Mouse (Mus musculus) bone marrow macrophage, adult 2 months (primary cell): ENCODE measurements around the gene B4galt3. TPM values are rescaled to one million over a fixed set of nuclear protein-coding genes. Genes with fewer than 3 reads are reported as not detected.

ENCODE experiments used
- H3K27ac ChIP-seq: 2 replicates; pipeline ENCODE4 v1.5.1; 2012; ENCODE audit warnings: low read depth, low read length; ENCODE audit not compliant: insufficient read depth
- H3K4me1 ChIP-seq: 2 replicates; pipeline ENCODE4 v1.6.1; 2012; ENCODE audit warnings: low read length; ENCODE audit not compliant: control insufficient read depth, insufficient read depth
- H3K4me3 ChIP-seq: 2 replicates; pipeline ENCODE4 v1.5.1; 2012; ENCODE audit warnings: mild to moderate bottlenecking, low read length, moderate library complexity; ENCODE audit not compliant: insufficient read depth
- CTCF ChIP-seq: IDR thresholded peaks from 2 replicates; pipeline ENCODE4 v1.5.1; 2012; ENCODE audit warnings: low read depth, mild to moderate bottlenecking, low read length, moderate library complexity
- POLR2A ChIP-seq: IDR thresholded peaks from 2 replicates; pipeline ENCODE4 v1.6.1; 2012; ENCODE audit warnings: mild to moderate bottlenecking, low read depth, low read length, borderline replicate concordance
- polyA plus RNA-seq: library from polyadenylated mRNA; stranded (reverse); fragments of >200 nt; gene quantifications from 2 replicates; pipeline ENCODE4 v1.2.4, GENCODE M21; 2012; ENCODE audit not compliant: missing spikeins, insufficient read depth, insufficient read length

The B4galt3 gene
- polyA plus RNA-seq, 1 experiment, result 40.4 TPM

GRCm38 (mm10) chr1:171282086-171282805, 12.1 kb downstream of the B4galt3 start:
- Histone ChIP-seq H3K27ac (peak overlapping the region; percentile 85), H3K4me1 (peaks cover 35% of the 10 kb centered on the region), H3K4me3 (no peak overlapping the region)
- TF ChIP-seq CTCF, result no peak
- no peak for TF ChIP-seq POLR2A

DNA sequence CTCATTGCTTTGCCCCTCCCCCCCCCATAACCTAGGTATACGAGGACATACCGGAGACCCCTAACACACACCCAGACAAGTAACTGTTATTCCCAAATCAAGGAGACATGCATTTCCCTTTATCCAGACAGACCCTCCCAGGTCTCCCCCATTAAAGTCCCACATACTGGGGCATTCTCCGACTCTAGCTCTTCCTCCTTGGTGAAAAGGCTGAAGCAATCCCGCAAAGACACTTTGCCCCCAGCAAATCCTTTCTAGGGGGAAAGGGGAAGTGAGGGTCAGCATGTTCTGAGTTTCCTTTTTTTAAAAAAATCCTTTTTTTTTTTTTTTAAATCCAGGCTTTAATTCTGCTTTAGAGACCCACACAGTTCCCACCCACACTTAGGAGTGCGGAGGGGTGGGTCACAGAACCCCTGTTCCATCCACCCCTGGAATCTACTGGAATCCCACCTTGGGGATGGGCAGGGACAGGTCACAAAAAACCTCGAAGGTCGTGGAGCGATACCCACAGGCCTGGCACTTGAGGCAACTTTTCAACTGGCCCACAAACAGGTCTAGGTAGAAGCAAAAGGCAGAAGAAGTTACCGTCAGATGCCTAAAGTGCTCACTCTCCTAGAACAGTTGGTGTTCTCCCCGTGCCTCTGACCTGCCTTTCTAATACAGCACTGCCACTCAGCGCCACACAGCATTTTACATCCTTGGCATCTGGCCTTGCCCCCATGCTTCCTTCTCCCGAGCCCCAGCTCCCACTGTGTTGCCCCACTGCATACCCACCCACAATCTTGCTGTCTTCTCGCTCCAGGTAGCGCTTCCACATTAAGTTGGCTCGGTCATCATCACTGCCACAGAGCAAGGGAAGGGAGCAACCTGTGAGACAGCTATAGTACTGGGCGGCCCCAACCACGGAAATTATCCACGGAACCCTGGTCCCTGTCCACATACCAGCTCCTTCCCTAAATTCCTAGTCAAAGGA, 13.3 kb downstream of the B4galt3 start:
- Histone ChIP-seq H3K27ac (peak overlapping the region; percentile 85), H3K4me1 (peaks cover 36% of the 10 kb centered on the region), H3K4me3 (peak overlapping the region; percentile 36)
- TF ChIP-seq POLR2A, result no peak
- TF ChIP-seq CTCF, result no peak

DNA sequence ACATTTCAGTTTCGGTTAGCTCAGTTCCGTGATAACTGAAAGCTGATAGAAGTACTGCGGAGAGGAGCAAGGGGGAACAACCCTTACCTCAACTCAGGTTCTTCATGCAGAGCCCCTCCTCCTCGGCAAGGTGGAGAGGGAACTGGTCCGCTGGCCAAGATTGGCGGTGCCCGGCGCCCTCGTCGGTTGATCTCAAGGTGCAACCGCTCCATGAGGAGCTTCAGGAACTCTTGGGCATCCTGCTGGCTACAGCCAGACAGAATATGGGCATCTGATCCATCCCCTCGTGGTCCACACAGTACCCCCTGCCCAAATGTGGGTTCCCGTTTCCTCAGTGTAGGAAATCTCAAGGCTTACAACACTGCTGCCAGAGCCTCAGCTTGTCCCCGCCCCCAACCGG, 14.4 kb downstream of the B4galt3 start:
- Histone ChIP-seq H3K4me3 (no peak overlapping the region), H3K4me1 (peaks cover 36% of the 10 kb centered on the region), H3K27ac (no peak overlapping the region)
- no peak for TF ChIP-seq CTCF
- TF ChIP-seq POLR2A, result no peak

GRCm38 (mm10) chr1:171285096-171285892, 15.2 kb downstream of the B4galt3 start:
- H3K4me3 ChIP-seq, result no peak overlapping the region
- peaks cover 33% of the 10 kb centered on the region for H3K4me1 ChIP-seq
- no peak for TF ChIP-seq POLR2A
- no peak for TF ChIP-seq CTCF
- no peak overlapping the region for H3K27ac ChIP-seq

DNA sequence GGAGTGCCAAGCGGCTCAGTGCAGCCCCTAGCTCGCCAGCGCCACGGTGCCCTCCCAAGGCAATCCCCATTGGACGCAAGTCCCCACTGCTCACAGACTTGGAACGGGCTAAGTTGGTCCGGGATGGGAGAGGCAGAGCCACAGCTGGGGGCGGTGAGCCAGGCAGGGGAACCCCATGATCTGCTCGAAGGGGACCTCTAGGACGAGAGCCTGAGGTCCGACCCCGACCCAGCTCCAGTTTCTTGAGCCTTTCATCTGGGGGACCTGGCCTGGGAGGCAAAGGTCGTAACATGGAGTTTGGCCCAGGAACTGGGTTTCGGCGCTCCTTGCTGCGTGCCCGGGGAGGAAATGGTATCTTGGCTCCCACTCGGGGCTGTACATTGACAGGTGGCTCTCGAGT, 16.4 kb downstream of the B4galt3 start:
- peaks cover 33% of the 10 kb centered on the region for H3K4me1 ChIP-seq
- TF ChIP-seq POLR2A, result no peak
- no peak for TF ChIP-seq CTCF
- H3K4me3 ChIP-seq, result no peak overlapping the region
- H3K27ac ChIP-seq, result no peak overlapping the region

DNA sequence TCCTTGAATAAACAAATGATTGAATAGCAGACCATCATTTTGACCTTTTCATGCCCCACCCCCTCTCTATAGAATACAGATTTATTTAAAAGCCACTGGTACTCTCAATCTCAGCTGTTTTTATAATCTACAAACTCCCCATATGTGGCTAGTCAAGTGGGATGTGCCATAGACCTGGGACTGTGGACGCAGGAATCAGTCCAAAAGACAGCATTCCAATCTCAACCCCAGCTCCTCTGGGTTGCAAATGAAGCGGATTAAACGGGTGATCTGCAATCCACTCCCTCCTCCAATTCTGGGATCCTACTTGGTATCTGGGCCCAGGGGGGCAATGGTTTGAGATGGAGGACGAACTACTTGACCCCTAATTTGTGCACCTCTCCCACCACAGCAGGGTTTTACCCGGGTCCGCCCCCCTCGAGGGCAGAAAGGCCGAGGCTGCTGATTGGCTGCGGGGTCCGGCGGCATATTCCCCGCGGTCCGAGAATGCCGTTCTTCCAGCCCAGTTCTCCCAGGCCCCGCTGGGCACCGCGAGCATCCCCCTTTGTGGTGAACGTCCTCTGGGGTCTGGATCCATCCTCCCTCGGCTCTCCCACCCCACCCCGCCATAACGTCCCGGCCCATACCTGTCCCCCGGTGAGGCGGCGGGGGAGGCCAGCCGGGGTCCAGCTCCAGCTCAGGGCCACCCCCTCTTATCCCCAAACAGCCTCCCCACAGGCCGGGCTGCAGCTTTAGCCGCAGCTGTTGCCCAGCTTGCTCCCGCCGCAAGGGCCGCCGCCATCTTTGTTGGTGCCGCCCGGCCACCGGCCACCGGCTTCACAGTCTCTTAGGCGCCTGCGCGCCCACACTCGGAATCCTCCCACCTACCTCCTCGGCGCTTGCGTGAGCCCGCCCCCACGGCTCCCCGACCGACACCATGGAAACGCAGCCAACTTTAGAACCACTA, 17.3 kb downstream of the B4galt3 start, which contains the start of gene Usp21:
Gene Usp21 (minus strand): TSS at position 856 of the 946 bp plus-strand sequence.
- TF ChIP-seq CTCF, result no peak
- TF ChIP-seq POLR2A, result no peak
- H3K27ac ChIP-seq, result peak within 1 kb of the TSS; percentile 54
- peak within 1 kb of the TSS; percentile 89 for H3K4me3 ChIP-seq
- peaks cover 29% of the 10 kb centered on the region for H3K4me1 ChIP-seq

GRCm38 (mm10) chr1:171288328-171288727, 18.2 kb downstream of the B4galt3 start:
- Histone ChIP-seq H3K4me3 (no peak overlapping the region), H3K4me1 (peaks cover 23% of the 10 kb centered on the region), H3K27ac (no peak overlapping the region)
- TF ChIP-seq CTCF (no peak), POLR2A (no peak)

GRCm38 (mm10) chr1:171293351-171293750, 23.2 kb downstream of the B4galt3 start:
- Histone ChIP-seq H3K27ac (no peak overlapping the region), H3K4me3 (no peak overlapping the region), H3K4me1 (peaks cover 2% of the 10 kb centered on the region; the same call in 1 of the 2 replicates)
- TF ChIP-seq POLR2A, result no peak
- no peak for TF ChIP-seq CTCF
